Mouse (Mus musculus): ENCODE measurements around the gene Capn11. TPM values are rescaled to one million over a fixed set of nuclear protein-coding genes. Genes with fewer than 3 reads are reported as not detected.
A peak's percentile ranks its signal among the peaks of the same experiment; 100 is the strongest.

The Capn11 gene
- total and polyA plus RNA-seq, 2 experiments from 2014 or later = 0.19 to 1.2 TPM

- no peak for DNase-seq (ENCODE audit: low spot score)
- 93% methylated on average over 7 of the region's 7 CpGs for WGBS
- no peak overlapping the region for H3K27ac ChIP-seq (ENCODE audit: low read depth, low read length)
- no peak overlapping the region for H3K4me2 ChIP-seq (ENCODE audit: low read depth, low read length, poor library complexity, severe bottlenecking)
- peaks cover 4% of the 10 kb centered on the region for H3K27me3 ChIP-seq (ENCODE audit: insufficient read depth, low read length)
- H3K9ac ChIP-seq (replicated peaks; ENCODE audit: low read length, poor library complexity, severe bottlenecking) = no peak overlapping the region
- no peak overlapping the region for H3K4me3 ChIP-seq (ENCODE audit: low read depth, low read length)
- peaks cover 5% of the 10 kb centered on the region; the same call in 1 of the 2 replicates for H3K4me1 ChIP-seq (ENCODE audit: insufficient read depth, low read length)
- no peak for ATAC-seq (ENCODE audit: low FRiP score)
- H3K36me3 ChIP-seq (ENCODE audit: insufficient read depth, low read length) = no peaks in the 10 kb centered on the region
- no peak for TF ChIP-seq CTCF (IDR thresholded peaks at IDR 0.05)
- no peaks in the 10 kb centered on the region for H3K9me3 ChIP-seq (ENCODE audit: low read length)
Measured at GRCm38 (mm10) chr17:45588370-45588769, 70.8 kb downstream of the Capn11 start.

DNA sequence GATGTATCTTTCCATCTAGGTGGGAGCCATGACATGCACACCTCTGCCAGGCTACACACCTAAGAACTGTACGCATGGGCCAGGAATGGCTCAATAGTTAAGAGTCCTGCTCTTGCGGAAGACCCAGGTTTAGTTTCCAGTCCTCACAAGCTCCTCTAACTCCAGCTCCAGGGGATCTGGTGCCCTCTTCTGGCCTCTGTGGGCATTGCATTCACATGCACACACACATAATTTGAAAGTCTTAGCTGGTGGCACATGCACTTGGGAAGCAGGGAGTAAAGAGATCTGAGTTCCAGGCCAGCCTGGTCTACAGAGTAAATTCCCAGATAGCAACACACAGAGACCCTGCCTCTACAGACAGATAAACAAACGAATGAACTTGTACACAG is 72.7 kb downstream of the Capn11 start:
- Histone ChIP-seq H3K9ac (replicated peaks; ENCODE audit: low read length, poor library complexity, severe bottlenecking) (no peak overlapping the region), H3K4me3 (ENCODE audit: low read depth, low read length) (no peak overlapping the region), H3K36me3 (ENCODE audit: insufficient read depth, low read length) (no peaks in the 10 kb centered on the region), H3K9me3 (ENCODE audit: low read length) (no peaks in the 10 kb centered on the region), H3K4me1 (ENCODE audit: insufficient read depth, low read length) (no peaks in the 10 kb centered on the region), H3K27me3 (ENCODE audit: insufficient read depth, low read length) (no peaks in the 10 kb centered on the region), H3K4me2 (ENCODE audit: low read depth, low read length, poor library complexity, severe bottlenecking) (no peak overlapping the region), H3K27ac (ENCODE audit: low read depth, low read length) (no peak overlapping the region)
- WGBS = 97% methylated on average over 3 of the region's 3 CpGs
- peak; percentile 61 for TF ChIP-seq CTCF (IDR thresholded peaks at IDR 0.05)
- ATAC-seq (ENCODE audit: low FRiP score) (no peak), DNase-seq (ENCODE audit: low spot score) (no peak)

DNA sequence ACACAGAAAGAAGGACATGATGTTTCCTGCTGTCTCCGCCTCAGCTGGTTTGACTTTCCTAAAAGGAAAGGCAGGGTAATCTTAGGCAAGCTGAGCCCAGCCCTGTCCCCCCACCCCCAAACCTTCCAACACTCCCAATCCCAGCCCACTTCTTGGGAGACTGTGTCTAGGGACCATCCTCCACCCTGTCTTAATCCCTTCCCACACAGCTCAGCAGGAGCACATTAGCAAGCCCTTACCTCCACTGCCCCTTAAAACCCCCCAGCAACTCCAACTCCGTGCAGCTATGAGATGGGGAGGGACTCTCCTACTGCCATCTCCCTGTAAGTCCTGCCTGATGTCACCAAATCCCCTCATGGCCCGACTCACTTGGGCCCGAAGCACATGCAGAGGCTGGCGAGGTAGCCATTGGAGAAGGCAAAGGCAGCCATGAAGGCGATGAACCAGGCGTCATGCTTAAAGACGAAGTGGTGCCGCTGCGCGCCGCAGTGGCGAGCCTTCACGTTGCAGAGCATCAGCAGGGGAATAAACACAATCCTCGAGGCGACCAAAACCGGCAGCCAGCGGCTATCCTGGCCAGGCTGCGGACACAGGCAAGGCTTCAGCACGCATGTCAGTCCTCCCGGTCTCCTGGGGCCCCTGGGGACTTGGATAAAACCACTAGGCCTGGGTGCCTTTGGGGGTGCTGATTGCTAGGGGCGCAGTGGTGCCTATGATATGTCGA is 73.2 kb downstream of the Capn11 start:
- DNase-seq (ENCODE audit: low spot score) = no peak
- H3K27me3 ChIP-seq (ENCODE audit: insufficient read depth, low read length) = no peaks in the 10 kb centered on the region
- no peak for ATAC-seq (ENCODE audit: low FRiP score)
- WGBS = 64% methylated on average over 23 of the region's 23 CpGs
- H3K4me2 ChIP-seq (ENCODE audit: low read depth, low read length, poor library complexity, severe bottlenecking) = no peak overlapping the region
- H3K9ac ChIP-seq (replicated peaks; ENCODE audit: low read length, poor library complexity, severe bottlenecking) = no peak overlapping the region
- H3K36me3 ChIP-seq (ENCODE audit: insufficient read depth, low read length) = no peaks in the 10 kb centered on the region
- no peak for TF ChIP-seq CTCF (IDR thresholded peaks at IDR 0.05)
- no peaks in the 10 kb centered on the region for H3K4me1 ChIP-seq (ENCODE audit: insufficient read depth, low read length)
- H3K9me3 ChIP-seq (ENCODE audit: low read length) = no peaks in the 10 kb centered on the region
- H3K27ac ChIP-seq (ENCODE audit: low read depth, low read length) = peak overlapping the region; percentile 69
- H3K4me3 ChIP-seq (ENCODE audit: low read depth, low read length) = no peak overlapping the region

DNA sequence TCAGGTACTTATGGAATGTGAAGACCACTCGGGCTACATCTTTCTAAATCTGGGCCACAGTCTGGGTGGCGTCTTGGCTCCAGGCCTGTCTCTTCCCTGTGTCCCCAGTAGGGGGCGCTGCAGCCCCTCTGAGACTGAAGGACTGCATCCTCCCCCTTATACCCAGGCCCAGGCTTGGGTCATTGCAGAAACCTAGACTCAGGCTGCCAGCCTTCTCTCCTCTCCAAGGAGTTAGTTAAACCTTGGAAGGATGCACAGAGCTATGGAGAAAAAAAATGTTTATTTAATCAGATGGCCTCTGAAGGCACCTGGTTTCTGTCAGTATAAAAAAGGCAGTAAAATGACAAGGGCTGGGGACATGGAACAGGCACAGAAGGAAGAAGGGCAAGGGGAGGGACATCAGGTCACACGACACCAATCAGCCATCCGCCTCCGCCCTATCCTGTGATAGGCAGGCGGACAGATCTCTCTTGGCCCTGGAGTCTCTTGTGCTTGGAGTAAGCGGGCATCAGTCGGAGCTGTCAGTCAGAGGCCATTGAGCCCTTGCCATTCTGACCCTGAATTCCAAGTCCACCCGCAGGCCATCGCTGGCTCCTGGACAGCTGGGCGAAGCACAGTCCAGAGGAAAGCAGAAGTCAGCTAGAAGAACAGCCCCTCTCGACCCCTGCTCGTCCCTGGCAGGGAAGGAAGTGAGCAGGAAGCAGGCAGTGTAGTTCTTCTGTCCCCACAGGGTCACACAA is 74.0 kb downstream of the Capn11 start:
- H3K4me3 ChIP-seq (ENCODE audit: low read depth, low read length) = no peak overlapping the region
- H3K27me3 ChIP-seq (ENCODE audit: insufficient read depth, low read length) = no peaks in the 10 kb centered on the region
- peak; percentile 89 for TF ChIP-seq CTCF (IDR thresholded peaks at IDR 0.05)
- WGBS = 22% methylated on average over 14 of the region's 14 CpGs
- ATAC-seq (ENCODE audit: low FRiP score) (peak; percentile 71), DNase-seq (ENCODE audit: low spot score) (peak; percentile 86)
- H3K9ac ChIP-seq (replicated peaks; ENCODE audit: low read length, poor library complexity, severe bottlenecking) = no peak overlapping the region; the same call in 1 of the 2 replicates
- H3K4me2 ChIP-seq (ENCODE audit: low read depth, low read length, poor library complexity, severe bottlenecking) = no peak overlapping the region
- no peaks in the 10 kb centered on the region for H3K36me3 ChIP-seq (ENCODE audit: insufficient read depth, low read length)
- H3K27ac ChIP-seq (ENCODE audit: low read depth, low read length) = peak overlapping the region; percentile 69
- H3K4me1 ChIP-seq (ENCODE audit: insufficient read depth, low read length) = no peaks in the 10 kb centered on the region
- no peaks in the 10 kb centered on the region for H3K9me3 ChIP-seq (ENCODE audit: low read length)

- TF ChIP-seq CTCF (IDR thresholded peaks at IDR 0.05) = no peak
- Histone ChIP-seq H3K9me3 (ENCODE audit: low read length) (no peaks in the 10 kb centered on the region), H3K36me3 (ENCODE audit: insufficient read depth, low read length) (no peaks in the 10 kb centered on the region), H3K4me1 (ENCODE audit: insufficient read depth, low read length) (no peaks in the 10 kb centered on the region), H3K4me2 (ENCODE audit: low read depth, low read length, poor library complexity, severe bottlenecking) (no peak overlapping the region), H3K27me3 (ENCODE audit: insufficient read depth, low read length) (no peaks in the 10 kb centered on the region), H3K9ac (replicated peaks; ENCODE audit: low read length, poor library complexity, severe bottlenecking) (no peak overlapping the region), H3K27ac (ENCODE audit: low read depth, low read length) (peak overlapping the region; percentile 69), H3K4me3 (ENCODE audit: low read depth, low read length) (no peak overlapping the region)
- WGBS = 42% methylated on average over 12 of the region's 12 CpGs
- DNase-seq (ENCODE audit: low spot score) (peak; percentile 85), ATAC-seq (ENCODE audit: low FRiP score) (peak; percentile 73)
Measured at GRCm38 (mm10) chr17:45584096-45584896, 74.8 kb downstream of the Capn11 start.
